Mouse (Mus musculus): ENCODE results near the gene Pabpc5.

The Pabpc5 gene

DNA sequence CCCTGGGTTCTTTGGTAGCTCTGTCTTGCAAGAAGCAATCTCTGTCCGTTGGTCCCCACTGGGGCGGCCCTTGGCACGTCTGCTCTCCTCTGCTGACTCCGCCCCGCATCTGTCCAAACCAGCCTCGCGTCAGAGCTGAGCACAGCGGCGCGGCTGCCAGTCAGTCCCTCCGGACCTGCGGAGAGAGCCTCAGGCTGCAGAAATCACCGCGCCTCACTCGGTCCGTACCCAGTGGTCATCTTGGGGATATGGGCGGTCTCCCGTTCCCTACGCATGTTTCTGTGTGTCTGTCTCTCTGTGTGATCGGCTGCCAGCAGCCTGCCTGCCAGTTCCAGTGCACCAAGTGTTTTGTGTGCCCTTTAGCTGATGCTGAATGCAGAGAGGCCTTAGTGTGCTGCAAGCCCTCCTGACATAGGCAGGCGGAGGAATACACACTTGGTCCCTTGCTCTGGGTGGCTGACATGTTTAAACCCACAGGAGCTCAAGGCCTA, at the start of gene Pabpc5:
Pabpc5 (plus strand) TSS at position 116 of the 491 bp plus-strand sequence.
- DNase-seq = peak; percentile 73

- DNase-seq = no peak
Measured at GRCm38 (mm10) chrX:119886957-119887593, 39.9 kb upstream of the Pabpc5 start.

- DNase-seq = no peak
Measured at GRCm38 (mm10) chrX:119888326-119888920, 38.6 kb upstream of the Pabpc5 start.

DNA sequence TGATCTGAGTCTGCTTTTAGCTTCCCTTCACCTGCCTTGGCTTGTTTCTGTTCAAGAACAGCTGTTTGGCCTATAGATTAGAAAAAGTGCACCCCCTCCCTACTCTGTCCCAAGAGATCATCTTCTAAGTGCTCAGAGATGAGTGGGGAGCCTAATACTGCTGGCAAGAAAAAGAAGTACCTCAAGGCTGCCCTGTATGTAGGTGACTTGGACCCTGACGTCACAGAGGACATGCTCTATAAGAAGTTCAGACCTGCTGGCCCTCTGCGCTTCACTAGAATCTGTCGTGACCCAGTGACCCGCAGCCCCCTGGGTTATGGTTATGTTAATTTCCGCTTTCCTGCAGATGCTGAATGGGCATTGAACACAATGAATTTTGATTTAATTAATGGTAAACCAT, 856 bp downstream of the Pabpc5 start:
- peak; percentile 4 for DNase-seq
